Mouse (Mus musculus) liver, embryonic 14.5 days (tissue): ENCODE measurements around the gene Efcab9. TPM values are rescaled to one million over a fixed set of nuclear protein-coding genes. Genes with fewer than 3 reads are reported as not detected.

ENCODE experiments used
- ATAC-seq: fragments of 200-750 bp; cut with Nextera tagmentation; 2 replicates; pipeline ENCODE4 v1.8.0; 2017; ENCODE audit warnings: moderate number of reproducible peaks, mild to moderate bottlenecking, moderate library complexity; ENCODE audit not compliant: insufficient read depth
- DNase-seq, 3 experiments: peaks; one replicate each; pipeline ENCODE4 v3.0.0-alpha.2; 2012 to 2013; ENCODE audit warnings: low read depth in 3 of 3, low spot score in 3 of 3
- H3K27ac ChIP-seq: fragments of 300-500 bp; sonication (generic); 2 replicates; pipeline ENCODE4 v1.5.1; 2014; ENCODE audit warnings: moderate library complexity, mild to moderate bottlenecking, control low read depth, inconsistent platforms
- H3K27me3 ChIP-seq: fragments of 300-500 bp; sonication (generic); 2 replicates; pipeline ENCODE4 v1.6.1; 2014; ENCODE audit warnings: mild to moderate bottlenecking, low read length, moderate library complexity; ENCODE audit not compliant: control insufficient read depth, insufficient read depth
- H3K36me3 ChIP-seq: fragments of 300-500 bp; sonication (generic); replicated peaks from 2 replicates; pipeline ENCODE4 v1.6.1; 2014; ENCODE audit warnings: low read depth; ENCODE audit not compliant: control insufficient read depth, insufficient read depth
- H3K4me1 ChIP-seq, 2 experiments: fragments of 200-500 bp in 1 of 2; fragments of 300-500 bp in 1 of 2; sonication (generic) in 1 of 2; replicated peaks; 2 replicates each; pipeline ENCODE4 v1.6.1; 2012 to 2014; ENCODE audit warnings: antibody characterized with exemption in 1 of 2, inconsistent platforms in 1 of 2, low read length in 1 of 2; ENCODE audit not compliant: control insufficient read depth in 2 of 2, insufficient read depth in 2 of 2
- H3K4me2 ChIP-seq: fragments of 300-500 bp; sonication (generic); 2 replicates; pipeline ENCODE4 v1.6.1; 2014; ENCODE audit warnings: low read depth, mild to moderate bottlenecking, control low read depth, moderate library complexity
- H3K4me3 ChIP-seq, 2 experiments: fragments of 200-500 bp in 1 of 2; fragments of 300-500 bp in 1 of 2; sonication (generic) in 1 of 2; 2 replicates each; pipeline ENCODE4 v1.5.1; 2012 to 2014; ENCODE audit warnings: low read depth in 2 of 2, low read length in 2 of 2, mild to moderate bottlenecking in 2 of 2, control low read depth in 1 of 2, inconsistent platforms in 1 of 2, moderate library complexity in 1 of 2; ENCODE audit not compliant: insufficient read depth in 1 of 2
- H3K9ac ChIP-seq: fragments of 300-500 bp; sonication (generic); replicated peaks from 2 replicates; pipeline ENCODE4 v1.6.1; 2014; ENCODE audit warnings: mild to moderate bottlenecking, control low read depth, moderate library complexity
- H3K9me3 ChIP-seq: fragments of 300-500 bp; sonication (generic); 2 replicates; pipeline ENCODE4 v1.6.1; 2016; ENCODE audit warnings: low read length, mixed read lengths; ENCODE audit not compliant: control insufficient read depth
- CTCF ChIP-seq: IDR thresholded peaks from 2 replicates; pipeline ENCODE4 v1.5.1; 2016; ENCODE audit warnings: antibody characterized with exemption, low read depth, control low read depth
- EP300 ChIP-seq: IDR thresholded peaks from 2 replicates; pipeline ENCODE4 v1.6.1; 2016; ENCODE audit warnings: antibody characterized with exemption, low read depth
- WGBS: fragments of 180-500 bp; shearing (Covaris S2); extraction: QIAGEN DNeasy Blood & Tissue Kit; methylation state at CpG from one replicate; pipeline ENCODE4 v1.1.7; 2014; ENCODE audit not compliant: insufficient replicate concordance; 5-methylcytosine and 5-hydroxymethylcytosine counted together
- polyA plus RNA-seq, 2 experiments: library from polyadenylated mRNA; depleted of rRNA in 1 of 2; stranded (reverse) in 1 of 2; unstranded in 1 of 2; fragments of >200 nt; fragmentation: Nextera tagmentation in 1 of 2; extraction: Ambion mirVana in 1 of 2; gene quantifications; 2 replicates each; pipeline versions ENCODE4 v1.2.1 to v1.2.3; 2012 to 2014

Efcab9 gene
- polyA plus RNA-seq, 2 experiments: 0.22 to 0.26 TPM

GRCm38 (mm10) chr11:32538846-32539245 is 7.0 kb upstream of the Efcab9 start:
- H3K27ac ChIP-seq: peak overlapping the region; percentile 48
- H3K4me2 ChIP-seq: peak overlapping the region; percentile 16; the same call in 1 of the 2 replicates
- no peak for ATAC-seq
- peaks cover 2% of the 10 kb centered on the region; the same call in 1 of the 2 replicates for H3K36me3 ChIP-seq
- H3K4me1 ChIP-seq: peaks cover 48 to 70% of the 10 kb centered on the region in 2 experiments
- no peak overlapping the region for H3K9ac ChIP-seq
- WGBS: 33% methylated on average over 4 of the region's 4 CpGs
- H3K27me3 ChIP-seq: no peaks in the 10 kb centered on the region
- no peaks in the 10 kb centered on the region for H3K9me3 ChIP-seq
- H3K4me3 ChIP-seq: no peak overlapping the region
- TF ChIP-seq CTCF: no peak
- TF ChIP-seq EP300: no peak
- no peak for DNase-seq

DNA sequence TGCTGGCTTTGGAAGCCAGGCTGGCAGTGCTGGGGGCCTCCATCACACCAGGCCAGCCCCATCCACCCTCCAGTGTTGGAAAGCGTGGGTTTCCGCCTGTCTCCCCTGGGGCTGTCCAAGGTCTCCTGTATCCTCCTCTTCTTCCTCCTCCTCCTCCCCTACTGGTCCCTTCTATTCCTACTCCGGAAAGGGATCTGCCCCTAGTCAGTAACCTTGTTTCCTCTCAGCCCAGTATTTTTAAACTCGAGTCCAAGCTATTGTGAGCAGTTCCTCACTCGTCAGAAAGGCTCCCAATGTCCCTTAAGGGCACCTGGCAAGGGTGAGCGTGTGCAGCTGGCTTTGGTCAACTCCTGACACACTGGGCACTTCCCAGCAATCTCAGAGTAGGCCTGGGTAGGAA is 6.6 kb upstream of the Efcab9 start:
- Histone ChIP-seq H3K9me3 (no peaks in the 10 kb centered on the region), H3K4me2 (peak overlapping the region; percentile 16; the same call in 1 of the 2 replicates), H3K27me3 (no peaks in the 10 kb centered on the region), H3K27ac (peak overlapping the region; percentile 4; the same call in 1 of the 2 replicates), H3K36me3 (no peaks in the 10 kb centered on the region), H3K4me3 (no peak overlapping the region), H3K4me1 (peaks cover 44 to 70% of the 10 kb centered on the region in 2 experiments), H3K9ac (no peak overlapping the region)
- no peak for DNase-seq
- 46% methylated on average over 6 of the region's 6 CpGs for WGBS
- no peak for TF ChIP-seq CTCF
- no peak for TF ChIP-seq EP300
- ATAC-seq: no peak

- DNase-seq (no peak), ATAC-seq (no peak)
- 57% methylated on average over 7 of the region's 7 CpGs for WGBS
- peaks cover 34 to 61% of the 10 kb centered on the region in 2 experiments for H3K4me1 ChIP-seq
- no peak for TF ChIP-seq EP300
- no peak for TF ChIP-seq CTCF
- H3K27me3 ChIP-seq: no peaks in the 10 kb centered on the region
- no peaks in the 10 kb centered on the region for H3K36me3 ChIP-seq
- no peaks in the 10 kb centered on the region for H3K9me3 ChIP-seq
- H3K4me2 ChIP-seq: no peak overlapping the region
- H3K27ac ChIP-seq: no peak overlapping the region
- no peak overlapping the region for H3K9ac ChIP-seq
- H3K4me3 ChIP-seq: no peak overlapping the region
These were observed 5.1 kb upstream of the Efcab9 start for GRCm38 (mm10) chr11:32536954-32537353.

- 82% methylated on average over 4 of the region's 4 CpGs for WGBS
- DNase-seq: no peak
- Histone ChIP-seq H3K27me3 (no peaks in the 10 kb centered on the region), H3K36me3 (no peaks in the 10 kb centered on the region), H3K4me2 (peak overlapping the region; percentile 88), H3K9ac (no peak overlapping the region), H3K4me3 (no peak overlapping the region), H3K9me3 (no peaks in the 10 kb centered on the region), H3K27ac (no peak overlapping the region), H3K4me1 (peaks cover 31 to 55% of the 10 kb centered on the region in 2 experiments)
- TF ChIP-seq CTCF (no peak), EP300 (no peak)
- ATAC-seq: no peak
These were observed 3.8 kb upstream of the Efcab9 start for GRCm38 (mm10) chr11:32535646-32536045.

DNA sequence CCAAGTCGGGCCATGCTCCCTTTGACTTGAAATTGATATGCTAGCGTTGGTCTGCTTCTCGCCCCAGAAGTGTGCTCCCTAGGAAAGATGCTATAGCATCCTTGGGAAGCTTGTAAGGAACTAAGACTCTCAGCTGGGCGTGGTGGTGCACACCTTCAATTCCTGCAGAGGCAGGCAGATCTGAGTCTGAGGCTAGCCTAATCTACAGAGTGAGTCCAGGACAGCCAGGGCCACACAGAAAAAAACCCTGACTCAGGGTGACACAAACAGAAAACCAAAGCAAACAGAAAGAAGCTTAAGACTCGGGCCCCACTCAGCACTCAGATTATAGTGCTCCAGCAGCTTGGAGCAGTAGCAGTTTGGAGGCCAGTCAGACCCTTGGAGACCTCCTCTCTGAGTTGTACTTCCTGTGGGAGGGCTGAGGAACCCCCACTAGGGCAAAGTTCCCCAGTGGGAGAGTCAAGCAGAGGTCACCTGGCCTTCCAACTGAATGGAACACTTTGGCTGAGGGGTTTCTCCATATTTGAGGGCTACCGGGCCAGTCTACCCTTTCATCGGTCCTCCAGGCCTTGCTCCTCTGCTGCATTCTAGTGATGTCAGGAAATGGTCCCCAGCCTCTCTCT is 2.7 kb upstream of the Efcab9 start:
- DNase-seq: peak in 1 of 3 experiments; percentile 40
- Histone ChIP-seq H3K27me3 (no peaks in the 10 kb centered on the region), H3K4me3 (peak overlapping the region; percentile 68 to 73), H3K27ac (peak overlapping the region; percentile 63), H3K9ac (peak overlapping the region; percentile 81), H3K4me2 (peak overlapping the region; percentile 88), H3K36me3 (no peaks in the 10 kb centered on the region), H3K4me1 (peaks cover 28 to 45% of the 10 kb centered on the region in 2 experiments), H3K9me3 (no peaks in the 10 kb centered on the region)
- 54% methylated on average over 7 of the region's 7 CpGs for WGBS
- ATAC-seq: peak; percentile 10; the same call in 1 of the 2 replicates
- TF ChIP-seq EP300 (no peak), CTCF (no peak)
